Mouse (Mus musculus): ENCODE results near the gene Mphosph9. TPM values are rescaled to one million over a fixed set of nuclear protein-coding genes. Genes with fewer than 3 reads are reported as not detected.

Gene Mphosph9
- total RNA-seq, 2 experiments from 2014 or later, result 7.7 to 9.7 TPM

Other genes starting within 250 kb of the Mphosph9 start
- 1 to 10 TPM; 5.2 to 6.1 TPM for gene Abcb9, start 232.2 kb downstream of the Mphosph9 start, total RNA-seq (2021)
- 10 to 100 TPM in 1 of 2 experiments, 1 to 10 TPM in 1; 9.0 to 11.2 TPM for gene Ogfod2, start 215.7 kb downstream of the Mphosph9 start, total RNA-seq (2021)
- 10 to 100 TPM; 69.9 to 76.4 TPM for gene Arl6ip4, start 211.9 kb downstream of the Mphosph9 start, total RNA-seq (2021)
- gene Pitpnm2, start 78.2 kb downstream of the Mphosph9 start, total RNA-seq (2021), result 10 to 100 TPM; 24.7 to 28.9 TPM
- gene 2810006K23Rik, start 117 bp upstream of the Mphosph9 start, total RNA-seq (2021), result 10 to 100 TPM in 1 of 2 experiments, 1 to 10 TPM in 1; 9.8 to 11.5 TPM
- 100 to 1,000 TPM; 214 TPM for gene Cdk2ap1, start 35.1 kb upstream of the Mphosph9 start, total RNA-seq (2021)
- gene Sbno1, start 98.0 kb upstream of the Mphosph9 start, total RNA-seq (2021), result 10 to 100 TPM; 50.3 to 57.9 TPM
- gene Kmt5a, start 112.0 kb upstream of the Mphosph9 start, total RNA-seq (2021), result 10 to 100 TPM; 43.3 to 44.8 TPM
- 10 to 100 TPM; 10.3 to 12.8 TPM for gene Rilpl2, start 150.4 kb upstream of the Mphosph9 start, total RNA-seq (2021)
- 10 to 100 TPM; 26.7 to 32.0 TPM for gene Snrnp35, start 155.2 kb upstream of the Mphosph9 start, total RNA-seq (2021)
- gene Rilpl1, start 203.4 kb upstream of the Mphosph9 start, total RNA-seq (2021), result 10 to 100 TPM; 60.9 to 75.3 TPM
- 100 to 1,000 TPM; 174 to 192 TPM for gene Tmed2, start 212.7 kb upstream of the Mphosph9 start, total RNA-seq (2021)
- gene Ddx55, start 224.9 kb upstream of the Mphosph9 start, total RNA-seq (2021), result 10 to 100 TPM in 1 of 2 experiments, 1 to 10 TPM in 1; 7.4 to 11.1 TPM

All from gastrocnemius, postnatal 4 days (tissue).